ENCODE assay signal across 7 mouse cellular contexts in the genomic region with DNA sequence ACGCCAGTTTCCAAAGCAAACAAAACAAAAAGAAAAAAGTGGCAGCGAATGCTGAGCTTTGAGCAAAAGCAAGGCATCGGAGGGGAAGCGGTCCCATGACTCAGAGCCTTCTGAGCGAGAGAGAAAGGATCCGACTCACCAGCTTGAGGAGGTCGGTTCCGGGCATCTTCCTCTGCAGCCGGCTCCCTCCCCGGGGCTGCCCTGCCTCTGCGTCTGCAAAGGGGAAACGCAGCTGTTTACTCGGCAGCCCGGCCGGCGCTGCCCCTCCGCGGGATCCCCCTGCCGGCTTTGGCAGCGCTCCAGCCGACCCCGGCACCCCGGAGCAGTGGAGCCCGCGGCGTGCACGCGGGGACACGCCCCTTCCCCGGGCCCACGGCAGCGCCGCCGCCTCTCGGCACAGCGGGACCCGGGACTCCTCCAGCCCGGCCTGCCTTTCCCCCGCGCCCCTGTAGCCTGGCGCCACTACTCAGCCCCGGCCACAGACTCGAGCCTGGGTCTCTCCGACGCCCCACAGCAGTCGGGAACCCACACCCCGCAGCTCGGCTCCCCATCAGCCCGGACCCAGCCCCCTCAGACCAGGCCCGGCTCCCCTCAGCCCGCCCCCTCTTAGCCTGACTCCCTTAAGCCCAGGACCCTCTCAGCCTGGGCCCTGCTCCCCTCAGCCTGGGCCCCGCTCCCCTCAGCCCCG. TPM values are rescaled to one million over a fixed set of nuclear protein-coding genes. Genes with fewer than 3 reads are reported as not detected.
DNase-seq lines count a peak whose midpoint lies in the region; ATAC-seq lines count a peak whose summit lies in the region.

No protein-coding gene starts in this region.

- peaks cover 5% of the 10 kb centered on the region for H3K4me1 ChIP-seq in intestine, embryonic 15.5 days (replicated peaks)
- peaks cover 16% of the 10 kb centered on the region; the same call in 1 of the 2 replicates for H3K4me1 ChIP-seq in limb, embryonic 12.5 days (replicated peaks)
- peaks cover 12% of the 10 kb centered on the region; the same call in 1 of the 2 replicates for H3K4me1 ChIP-seq in midbrain, embryonic 14.5 days (ENCODE audit: control insufficient read depth, insufficient read depth, low read length)

- peak; percentile 48 for ATAC-seq in intestine, embryonic 15.5 days
- peak; percentile 63 for ATAC-seq in limb, embryonic 12.5 days (ENCODE audit: insufficient number of reproducible peaks, insufficient read depth, low FRiP score, low TSS enrichment, low read depth)
- peak; percentile 72 for ATAC-seq in midbrain, embryonic 14.5 days (ENCODE audit: low FRiP score, low TSS enrichment)

- intact Hi-C loops in gastrocnemius, postnatal 36 days (cut with DNase I): no loop called here

- WGBS in intestine, embryonic 15.5 days: under 1% methylated on average over 53 of the region's 53 CpGs
- WGBS in limb, embryonic 12.5 days: under 1% methylated on average over 53 of the region's 53 CpGs
- 1% methylated on average over 52 of the region's 53 CpGs for WGBS in midbrain, embryonic 14.5 days

- peak overlapping the region; percentile 94 for H3K9ac ChIP-seq in intestine, embryonic 15.5 days
- peak overlapping the region; percentile 94 for H3K9ac ChIP-seq in limb, embryonic 12.5 days (replicated peaks)
- H3K9ac ChIP-seq in midbrain, embryonic 14.5 days (replicated peaks; ENCODE audit: low read length): peak overlapping the region; percentile 89

- H3K9me3 ChIP-seq in intestine, embryonic 15.5 days: no peaks in the 10 kb centered on the region
- no peaks in the 10 kb centered on the region for H3K9me3 ChIP-seq in limb, embryonic 12.5 days
- H3K9me3 ChIP-seq in midbrain, embryonic 14.5 days (ENCODE audit: control insufficient read depth, low read length): no peaks in the 10 kb centered on the region

- peak overlapping the region; percentile 96 for H3K4me2 ChIP-seq in intestine, embryonic 15.5 days (replicated peaks)
- H3K4me2 ChIP-seq in limb, embryonic 12.5 days: peak overlapping the region; percentile 87
- H3K4me2 ChIP-seq in midbrain, embryonic 14.5 days (ENCODE audit: low read length): peak overlapping the region; percentile 87

- peak overlapping the region; percentile 97 for H3K27ac ChIP-seq in intestine, embryonic 15.5 days
- peak overlapping the region; percentile 97 for H3K27ac ChIP-seq in limb, embryonic 12.5 days
- peak overlapping the region; percentile 92 for H3K27ac ChIP-seq in midbrain, embryonic 14.5 days (replicated peaks; ENCODE audit: low read depth, low read length)

- peak; percentile 65 to 70 for DNase-seq in adrenal gland, adult 18-20 months (ENCODE audit: low spot score in 2 of 2)
- DNase-seq in embryo, embryonic 10.5 days (ENCODE audit: low spot score): peak; percentile 73
- peak; percentile 33 to 35 for DNase-seq in gastrocnemius, postnatal 36 days
- DNase-seq in midbrain, embryonic 14.5 days: peak; percentile 84
- DNase-seq in spleen, adult 12 weeks (ENCODE audit: low spot score): peak; percentile 55

- peak overlapping the region; percentile 96 for H3K4me3 ChIP-seq in intestine, embryonic 15.5 days (replicated peaks)
- H3K4me3 ChIP-seq in limb, embryonic 12.5 days (replicated peaks): peak overlapping the region; percentile 86
- peak overlapping the region; percentile 75 for H3K4me3 ChIP-seq in midbrain, embryonic 14.5 days (replicated peaks; ENCODE audit: low read depth, low read length)

- no peaks in the 10 kb centered on the region for H3K36me3 ChIP-seq in intestine, embryonic 15.5 days
- H3K36me3 ChIP-seq in limb, embryonic 12.5 days: peaks cover 17% of the 10 kb centered on the region; the same call in 1 of the 2 replicates
- H3K36me3 ChIP-seq in midbrain, embryonic 14.5 days (ENCODE audit: control insufficient read depth, insufficient read depth, low read length): 0 out of 2 replicates have a peak, but pooled peaks cover 3% of the 10 kb centered on the region

- H3K27me3 ChIP-seq in intestine, embryonic 15.5 days (replicated peaks): no peaks in the 10 kb centered on the region
- H3K27me3 ChIP-seq in limb, embryonic 12.5 days: no peaks in the 10 kb centered on the region
- no peaks in the 10 kb centered on the region for H3K27me3 ChIP-seq in midbrain, embryonic 14.5 days (ENCODE audit: control insufficient read depth, insufficient read depth, low read length)

RNA-seq across cellular contexts. Expression of a gene that starts 1.2 kb away (rescaled TPM):
- 10 to 100 TPM; 73.9 to 83.4 TPM for total RNA-seq in adrenal gland, adult 18-20 months (2021)
- 1 to 10 TPM; 5.7 to 6.7 TPM for total RNA-seq in gastrocnemius, postnatal 36 days (2021)
- 77.1 and 81.1 TPM in 2 replicates for polyA plus RNA-seq in intestine, embryonic 15.5 days (2015; fragmentation: Nextera tagmentation; extraction: Ambion mirVana)
- 92.3 and 101 TPM in 2 replicates for polyA plus RNA-seq in limb, embryonic 12.5 days (2016; fragmentation: Nextera tagmentation; extraction: Ambion mirVana)
- polyA plus RNA-seq in midbrain, embryonic 14.5 days (2014; fragmentation: Nextera tagmentation; extraction: Ambion mirVana): 45.3 and 64.5 TPM in 2 replicates

RNA-seq across cellular contexts. Expression of a gene that starts 25.5 kb away (rescaled TPM):
- total RNA-seq in adrenal gland, adult 18-20 months (2021): not detected
- total RNA-seq in gastrocnemius, postnatal 36 days (2021): 1 to 10 TPM in 1 of 2 experiments, not detected in 1; 1.7 TPM
- polyA plus RNA-seq in intestine, embryonic 15.5 days (2015; fragmentation: Nextera tagmentation; extraction: Ambion mirVana): not detected in 2 replicates
- not detected in 2 replicates for polyA plus RNA-seq in limb, embryonic 12.5 days (2016; fragmentation: Nextera tagmentation; extraction: Ambion mirVana)
- 0.22 TPM in 1 of 2 replicates, not detected in the other for polyA plus RNA-seq in midbrain, embryonic 14.5 days (2014; fragmentation: Nextera tagmentation; extraction: Ambion mirVana)

RNA-seq across cellular contexts. Expression of a gene that starts 57.1 kb away (rescaled TPM):
- 10 to 100 TPM; 17.1 to 23.6 TPM for total RNA-seq in adrenal gland, adult 18-20 months (2021)
- under 1 TPM; 0.79 to 0.82 TPM for total RNA-seq in gastrocnemius, postnatal 36 days (2021)
- 207 and 233 TPM in 2 replicates for polyA plus RNA-seq in intestine, embryonic 15.5 days (2015; fragmentation: Nextera tagmentation; extraction: Ambion mirVana)
- 17.1 and 17.5 TPM in 2 replicates for polyA plus RNA-seq in limb, embryonic 12.5 days (2016; fragmentation: Nextera tagmentation; extraction: Ambion mirVana)
- polyA plus RNA-seq in midbrain, embryonic 14.5 days (2014; fragmentation: Nextera tagmentation; extraction: Ambion mirVana): 39.8 and 52.0 TPM in 2 replicates

Comparison
In these comparisons a context has a peak if more than half of its experiments do, and no peak if none do; other contexts are left out.
1. Peak in every context shown above with its lines: DNase-seq, ATAC-seq, H3K4me3 ChIP-seq and H3K27ac ChIP-seq.
2. DNase-seq: peak in every context shown above with its lines; median percentile 84 in midbrain, embryonic 14.5 days; 73 in embryo, embryonic 10.5 days; 68 in adrenal gland, adult 18-20 months; 55 in spleen, adult 12 weeks; 34 in gastrocnemius, postnatal 36 days.